Mouse (Mus musculus) hindlimb bud, embryonic 11.5 days (tissue): ENCODE data around the gene Mrps34.
A peak's percentile ranks its signal among the peaks of the same experiment; 100 is the strongest.

Source experiments
- DNase-seq: peaks from one replicate; pipeline ENCODE4 v3.0.0-alpha.2; 2012; ENCODE audit warnings: low read depth, low spot score; ENCODE audit errors: extremely low spot score

Mrps34 gene

DNA sequence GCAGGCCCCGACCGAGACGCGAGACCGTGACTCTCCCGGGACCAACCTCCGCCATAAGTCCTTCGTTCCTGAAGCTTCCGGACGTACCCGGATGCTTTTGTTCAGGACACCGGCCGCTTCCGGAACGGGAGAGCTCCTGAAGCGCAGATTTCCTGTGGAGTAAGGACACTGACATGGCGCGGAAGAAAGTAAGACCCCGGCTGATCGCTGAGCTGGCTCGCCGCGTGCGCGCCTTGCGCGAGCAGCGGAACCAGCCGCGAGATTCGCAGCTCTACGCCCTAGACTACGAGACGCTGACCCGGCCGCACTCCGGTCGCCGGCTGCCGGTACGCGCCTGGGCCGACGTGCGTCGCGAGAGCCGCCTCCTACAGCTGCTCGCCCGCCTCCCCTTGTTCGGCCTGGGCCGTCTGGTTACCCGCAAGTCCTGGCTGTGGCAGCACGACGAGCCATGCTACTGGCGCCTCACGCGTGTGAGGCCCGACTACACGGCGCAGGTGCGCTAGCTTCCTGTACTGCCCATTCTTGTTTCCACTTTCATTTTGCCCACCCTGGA, at the start of gene Mrps34, which contains the start of gene Eme2:
TSS of gene Mrps34 (plus strand) at position 122 of the 553 bp plus-strand sequence.
TSS of gene Eme2 (minus strand) at position 93 of the 553 bp plus-strand sequence.
- peak; percentile 54 for DNase-seq

- DNase-seq, result no peak
These were observed 47.5 kb upstream of the Mrps34 start for GRCm38 (mm10) chr17:24847386-24847785.

DNA sequence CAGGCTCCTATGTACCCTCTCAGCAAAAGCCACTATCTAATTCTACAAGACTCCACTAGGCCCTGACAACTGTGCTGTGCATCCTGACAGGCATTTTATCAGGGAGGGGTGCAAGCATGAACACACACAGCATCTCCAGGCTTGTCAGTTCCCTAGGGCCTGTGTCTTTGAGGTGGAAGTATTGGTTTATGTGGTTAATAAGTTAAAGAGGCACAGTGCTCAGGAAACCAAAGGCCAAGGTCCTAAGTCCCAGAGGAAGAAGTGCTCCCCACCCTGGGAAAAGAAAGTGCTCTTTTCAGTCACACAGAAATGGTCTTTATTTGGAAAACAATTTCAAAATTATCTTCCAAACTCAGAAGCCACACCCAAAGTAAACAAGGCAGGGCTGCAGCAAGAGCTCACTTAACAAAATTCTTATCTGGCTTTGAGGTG, 46.3 kb upstream of the Mrps34 start:
- DNase-seq, result no peak

DNA sequence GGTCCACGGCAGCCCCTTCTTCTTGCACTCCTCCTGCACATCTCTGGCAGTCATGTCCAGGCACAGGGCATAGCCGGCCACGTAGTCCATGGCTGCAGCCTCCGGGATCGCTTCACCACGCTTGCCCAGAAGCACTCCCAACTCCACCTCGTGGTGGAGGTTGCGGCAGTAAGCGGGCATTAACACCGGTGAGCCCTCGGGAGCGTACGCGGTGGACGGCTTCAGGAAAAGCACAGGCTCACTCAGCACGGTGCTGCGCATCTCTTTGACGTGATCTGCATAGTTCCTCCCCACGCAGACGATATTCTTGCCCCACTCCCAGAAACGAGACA, 45.2 kb upstream of the Mrps34 start:
- no peak for DNase-seq

DNA sequence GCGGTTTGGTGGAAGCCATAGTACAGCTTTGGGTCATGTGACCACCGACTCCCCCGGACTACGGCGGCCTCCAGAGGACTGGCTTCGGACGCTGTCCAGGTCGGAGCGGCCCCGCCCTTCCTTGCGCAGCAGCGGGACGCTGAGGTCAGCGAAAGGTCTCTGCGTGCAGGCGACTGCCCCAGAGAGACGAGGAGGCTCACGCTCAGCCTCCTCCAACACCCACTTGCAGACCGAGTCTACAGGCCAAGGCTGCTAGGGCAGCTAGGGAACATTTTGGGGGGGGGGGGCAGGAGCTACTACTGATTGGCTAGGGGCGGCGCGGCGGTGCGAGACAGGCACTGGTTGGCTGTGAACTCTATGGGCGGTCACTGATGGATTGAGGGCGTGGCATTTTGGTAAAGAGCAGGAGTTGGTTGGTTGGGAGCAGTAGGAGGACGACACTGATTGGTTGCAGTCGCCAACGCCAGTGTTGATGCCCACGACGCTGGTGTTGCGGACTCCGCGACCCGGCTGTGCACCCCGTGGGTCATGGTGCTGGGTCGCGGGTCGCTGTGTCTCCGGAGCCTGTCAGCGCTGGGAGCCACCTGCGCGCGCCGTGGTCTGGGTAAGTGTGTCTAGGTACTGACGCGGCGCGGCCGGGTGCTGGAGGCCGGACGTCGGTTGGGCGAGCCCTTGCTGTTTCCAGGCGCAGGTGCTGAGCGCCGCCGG, 44.7 kb upstream of the Mrps34 start, which contains the start of gene Fahd1:
TSS of gene Fahd1 (minus strand) at position 300 of the 708 bp plus-strand sequence.
- DNase-seq, result peak; percentile 94

GRCm38 (mm10) chr17:24850773-24851127, 44.2 kb upstream of the Mrps34 start:
- DNase-seq, result no peak

DNA sequence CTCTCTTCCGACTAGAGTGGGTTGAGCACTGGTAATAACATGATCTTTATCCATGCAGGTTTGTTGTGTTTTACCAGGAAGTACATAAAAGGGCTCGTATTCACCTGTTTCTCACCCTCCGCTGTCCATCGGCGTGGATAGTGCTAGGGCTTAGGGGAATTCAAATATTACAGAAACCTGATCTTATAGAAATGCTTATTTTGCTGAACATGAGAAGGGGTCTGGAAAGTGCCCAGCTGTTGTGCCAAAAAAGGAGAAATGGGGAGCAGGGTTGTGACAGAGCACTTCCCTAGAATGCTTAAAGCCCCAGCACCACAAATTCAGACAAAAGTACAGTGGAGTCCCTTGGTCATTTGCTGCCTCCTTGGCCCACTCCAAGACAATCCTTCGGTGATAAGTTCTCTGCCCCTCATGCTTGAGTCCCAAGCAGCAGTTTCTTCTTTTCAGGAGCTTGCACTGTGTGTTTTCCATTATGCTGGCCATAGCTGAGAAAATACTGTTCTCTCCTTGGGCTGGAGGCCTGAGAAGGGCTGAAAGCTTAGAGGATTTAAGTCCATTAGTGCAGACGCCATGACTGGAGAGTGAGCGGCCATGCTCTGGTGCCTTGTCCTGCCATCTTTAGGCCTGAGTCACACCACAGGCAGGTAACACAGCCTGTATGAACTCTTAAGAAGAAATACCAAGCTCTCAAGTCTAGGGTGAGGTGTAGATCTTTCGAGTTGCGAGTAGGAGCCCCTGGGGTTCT, 43.4 kb upstream of the Mrps34 start:
- DNase-seq, result no peak

- no peak for DNase-seq
These were observed 39.0 kb upstream of the Mrps34 start for GRCm38 (mm10) chr17:24855838-24856464.

- no peak for DNase-seq
These were observed 38.3 kb upstream of the Mrps34 start for GRCm38 (mm10) chr17:24856589-24856988.

DNA sequence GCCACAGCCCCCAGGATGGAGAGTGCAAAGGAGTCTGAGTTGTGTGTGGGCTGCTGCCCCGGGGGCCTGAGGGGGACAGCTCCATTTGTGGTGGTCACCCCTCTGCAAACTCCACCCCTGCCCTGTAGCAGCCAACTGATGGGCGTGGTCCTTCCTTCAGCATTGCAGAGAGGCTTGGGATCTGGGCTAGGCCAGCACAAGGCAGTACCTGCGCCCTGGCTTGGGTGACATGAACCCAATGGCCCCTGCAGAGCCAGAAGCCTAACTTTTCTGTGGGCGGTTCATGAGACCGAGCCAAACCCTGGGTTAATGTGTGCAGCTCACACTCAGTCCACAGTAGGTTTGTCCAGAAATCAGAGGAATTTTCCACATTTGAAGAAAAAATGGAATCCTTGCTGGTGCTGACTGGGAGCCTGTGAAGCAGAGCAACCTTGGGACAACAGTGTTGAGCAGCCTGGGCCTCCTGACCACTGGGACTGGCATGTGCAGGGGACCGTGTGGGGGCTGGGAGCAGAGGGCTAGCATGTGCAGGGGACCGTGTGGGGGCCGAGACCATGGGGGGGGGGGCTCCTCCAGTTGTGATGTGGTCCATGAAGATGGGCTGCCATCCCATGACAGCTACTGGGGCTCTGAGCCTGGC, 37.0 kb upstream of the Mrps34 start:
- DNase-seq, result no peak

GRCm38 (mm10) chr17:24858967-24859366, 35.9 kb upstream of the Mrps34 start:
- no peak for DNase-seq

DNA sequence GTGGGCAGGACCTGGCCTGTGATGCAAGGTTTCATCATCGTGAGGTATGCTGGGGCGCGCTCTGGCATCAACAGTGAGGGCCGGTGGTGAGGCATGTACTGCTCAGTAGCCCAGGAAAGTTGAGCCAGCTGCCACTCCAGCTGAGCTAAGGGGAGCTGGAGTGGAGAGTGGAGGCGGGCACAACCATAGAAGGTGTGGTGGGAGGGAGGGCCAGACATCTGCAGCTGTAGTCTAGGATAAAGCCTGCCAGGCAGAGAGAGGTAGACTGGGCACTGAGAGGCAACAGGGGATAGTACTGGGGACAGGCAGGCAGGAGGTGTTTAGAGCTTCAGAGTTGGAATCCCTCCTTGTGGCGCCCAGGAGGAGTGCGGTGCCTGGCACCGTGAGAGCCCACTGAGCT, 34.8 kb upstream of the Mrps34 start:
- no peak for DNase-seq

GRCm38 (mm10) chr17:24861785-24862184, 33.1 kb upstream of the Mrps34 start:
- DNase-seq, result no peak

GRCm38 (mm10) chr17:24865776-24866175, 29.1 kb upstream of the Mrps34 start, which contains the start of gene Igfals:
Gene Igfals (plus strand): TSS chr17:24865997.
- DNase-seq, result no peak

DNA sequence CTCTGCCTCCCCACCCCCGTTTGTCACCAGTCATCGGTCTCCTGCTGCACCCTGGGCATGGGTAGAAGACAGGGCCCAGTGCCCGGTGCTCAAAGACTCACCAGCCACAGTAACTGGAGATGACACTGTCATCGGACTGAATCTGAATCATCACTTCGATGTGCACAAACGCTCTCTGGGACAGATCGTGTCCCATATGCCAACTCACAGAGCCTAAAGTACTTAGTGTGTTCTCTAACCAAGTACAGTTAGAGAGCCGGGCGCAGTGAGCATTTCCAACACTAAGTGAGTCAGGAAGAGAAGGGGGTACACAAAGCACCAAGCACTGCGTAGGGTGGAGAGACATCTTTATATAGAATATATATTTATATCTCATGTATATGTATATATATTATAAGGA, 27.0 kb upstream of the Mrps34 start:
- no peak for DNase-seq

DNA sequence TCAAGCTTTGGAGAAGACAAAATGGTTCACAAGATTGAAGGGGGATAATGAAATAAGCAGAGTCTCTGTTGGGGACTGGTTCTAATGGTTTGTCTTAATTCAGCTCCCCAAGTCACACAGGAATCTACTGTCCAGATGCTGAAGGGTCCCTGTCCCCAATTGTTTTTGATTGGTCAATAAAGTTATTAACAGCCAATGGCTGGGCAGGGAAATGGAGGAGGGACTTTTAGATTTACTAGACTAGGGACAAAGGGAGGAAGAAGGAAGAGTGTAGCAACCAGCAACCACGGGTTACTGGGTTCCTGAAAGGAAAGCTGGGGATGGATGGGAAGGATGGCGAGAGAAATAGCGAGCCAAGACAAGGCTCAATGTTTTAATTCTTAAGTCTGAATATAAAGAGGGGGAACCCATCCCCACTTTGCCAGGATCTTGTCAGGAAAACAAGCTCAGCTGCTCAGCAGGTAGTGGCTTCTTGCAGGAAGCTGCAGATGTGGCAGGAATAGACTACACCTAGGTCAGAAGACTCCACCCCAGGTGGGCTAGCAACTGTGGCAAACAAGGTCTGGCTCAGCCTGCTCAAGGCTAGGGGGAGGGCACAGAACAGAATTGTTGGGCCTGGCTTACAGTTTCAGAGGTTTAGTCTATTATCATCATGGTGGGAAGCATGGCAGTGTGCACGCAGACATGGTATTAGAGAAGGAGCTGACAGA, 21.1 kb upstream of the Mrps34 start:
- no peak for DNase-seq

DNA sequence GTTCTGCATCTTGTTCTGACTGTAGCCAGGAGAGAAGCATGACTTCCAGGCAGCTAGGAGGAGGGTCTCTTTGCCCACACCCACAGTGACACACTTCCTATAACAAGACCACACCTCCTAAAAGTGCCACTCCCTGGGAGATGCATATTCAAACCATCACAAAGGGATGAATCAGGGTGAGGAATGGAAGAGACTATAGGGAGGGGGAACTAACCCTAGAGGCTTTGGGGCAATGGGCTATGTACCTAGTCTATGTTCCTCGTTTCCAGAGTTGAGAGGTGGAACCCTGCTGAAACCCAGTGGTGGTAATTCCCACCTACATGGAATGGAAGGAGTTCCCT, 20.5 kb upstream of the Mrps34 start:
- no peak for DNase-seq

- DNase-seq, result no peak
These were observed 19.9 kb upstream of the Mrps34 start for GRCm38 (mm10) chr17:24874989-24875388.

DNA sequence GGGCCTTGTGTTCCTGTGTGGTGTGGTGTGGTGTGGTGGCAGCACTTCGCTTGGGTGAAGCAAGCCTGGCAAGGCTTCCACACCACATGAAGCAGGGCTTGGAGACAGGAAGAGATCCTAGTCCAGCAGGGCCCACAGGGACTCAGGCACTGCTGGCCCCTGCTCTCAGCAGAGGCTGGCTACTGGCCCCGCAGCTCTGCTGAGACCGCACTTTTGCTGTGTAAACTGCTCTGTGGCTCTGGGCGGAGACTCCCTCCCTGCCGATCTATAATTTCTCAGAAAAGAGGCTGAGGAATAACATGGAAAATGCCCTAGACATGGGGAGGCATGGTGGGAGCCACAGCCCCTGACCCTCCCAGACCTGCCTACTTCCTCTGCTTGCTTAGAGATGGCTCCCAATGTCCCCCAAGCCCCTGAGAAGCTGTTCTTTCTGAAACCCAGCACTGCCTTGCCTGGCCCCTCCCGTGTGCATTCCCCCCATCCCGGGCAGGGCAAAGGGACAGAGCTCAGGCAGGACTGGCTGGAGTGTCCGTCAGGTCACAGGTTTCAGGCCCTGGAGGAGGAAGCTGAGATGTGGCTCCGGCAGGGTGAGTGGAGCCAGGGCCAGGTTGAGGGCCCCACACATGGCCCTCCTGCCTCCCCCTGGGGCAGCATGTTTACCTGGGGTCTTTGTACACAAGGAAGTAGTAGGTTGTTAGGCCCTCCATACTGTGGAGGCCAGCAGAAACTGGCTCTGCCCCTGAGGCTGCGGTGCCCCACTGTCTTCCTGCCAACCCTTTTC, 17.4 kb upstream of the Mrps34 start:
- no peak for DNase-seq

- no peak for DNase-seq
These were observed 16.9 kb upstream of the Mrps34 start for GRCm38 (mm10) chr17:24878117-24878397.
